Mouse (Mus musculus) megakaryocyte, adult 5-6 weeks (primary cell): ENCODE data around the gene Clcf1. TPM values are rescaled to one million over a fixed set of nuclear protein-coding genes. Genes with fewer than 3 reads are reported as not detected.

Experiments used
- ATAC-seq: 2 replicates; pipeline ENCODE4 v1.8.0; 2016; ENCODE audit warnings: mild to moderate bottlenecking, inconsistent platforms; ENCODE audit not compliant: poor library complexity, severe bottlenecking
- total RNA-seq, 2 experiments: library from RNA; stranded (forward) in 1 of 2; stranded (reverse) in 1 of 2; fragments of 153-499, 151-499 nt in 1 of 2; fragments of 221-1000, 200-1000 nt in 1 of 2; gene quantifications; 2 replicates each; pipeline versions ENCODE4 v1.2.3 to v1.2.4; 2015 to 2017

The Clcf1 gene
- total RNA-seq (2015) (1.4 and 2.9 TPM in 2 replicates), total RNA-seq (2017) (0.40 and 2.2 TPM in 2 replicates)

DNA sequence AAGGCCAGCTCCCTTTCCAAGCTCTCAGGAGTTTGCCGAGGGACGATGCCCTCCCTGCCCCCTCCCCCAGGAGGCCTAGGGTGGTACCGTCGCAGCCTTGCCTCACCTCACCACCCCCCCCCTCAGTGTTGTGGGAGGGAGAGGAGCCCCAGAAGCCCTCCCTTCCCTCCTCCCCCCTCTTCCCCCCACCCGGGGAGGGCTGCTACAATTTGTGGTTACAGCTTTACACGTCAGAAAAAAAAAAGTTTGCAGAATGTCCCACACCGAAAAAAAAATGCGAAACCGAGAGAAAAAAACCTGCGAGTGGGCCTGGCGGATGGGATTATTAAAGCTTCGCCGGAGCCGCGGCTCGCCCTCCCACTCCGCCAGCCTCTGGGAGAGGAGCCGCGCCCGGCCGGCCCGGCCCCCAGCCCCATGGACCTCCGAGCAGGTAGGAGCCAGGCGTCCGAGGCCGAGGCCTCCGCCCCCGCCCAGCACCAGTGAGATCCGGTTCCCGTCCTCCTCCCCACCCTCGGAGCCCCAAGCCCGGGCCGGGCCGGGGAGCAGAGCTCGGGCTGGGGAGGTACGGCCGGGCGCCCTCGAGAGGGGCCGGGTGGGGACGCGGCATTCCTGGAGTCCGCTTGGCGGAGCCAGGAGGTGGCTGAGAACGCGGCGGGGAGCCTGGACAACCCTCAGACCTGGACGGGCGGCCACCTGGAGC is at the start of gene Clcf1, which contains the start of gene AC109138.7:
Gene Clcf1, plus strand, starts transcription at position 168 of the 700 bp plus-strand sequence.
Gene AC109138.7, plus strand, starts transcription at position 287 of the 700 bp plus-strand sequence.
- peak; percentile 37 for ATAC-seq

DNA sequence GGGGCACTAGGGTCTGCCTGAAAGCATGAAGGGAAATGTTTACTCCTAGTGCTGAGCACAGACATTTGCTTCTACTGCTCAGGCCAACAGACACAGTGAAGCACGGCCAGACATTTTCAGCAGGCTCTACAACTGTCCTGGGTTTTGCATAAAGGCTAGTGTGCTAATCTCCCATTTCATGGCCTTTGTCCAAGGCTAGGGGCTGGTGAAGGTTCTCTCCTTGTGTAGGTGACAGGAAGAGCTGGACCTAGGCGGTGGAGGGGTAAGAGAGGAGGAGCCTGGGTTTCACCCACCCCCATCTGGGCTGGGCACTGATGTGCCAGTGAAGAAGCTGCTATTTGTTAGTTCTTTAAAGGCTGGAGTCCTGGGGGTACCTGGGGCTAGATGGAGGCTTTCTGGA is 49.3 kb upstream of the Clcf1 start:
- no peak for ATAC-seq

DNA sequence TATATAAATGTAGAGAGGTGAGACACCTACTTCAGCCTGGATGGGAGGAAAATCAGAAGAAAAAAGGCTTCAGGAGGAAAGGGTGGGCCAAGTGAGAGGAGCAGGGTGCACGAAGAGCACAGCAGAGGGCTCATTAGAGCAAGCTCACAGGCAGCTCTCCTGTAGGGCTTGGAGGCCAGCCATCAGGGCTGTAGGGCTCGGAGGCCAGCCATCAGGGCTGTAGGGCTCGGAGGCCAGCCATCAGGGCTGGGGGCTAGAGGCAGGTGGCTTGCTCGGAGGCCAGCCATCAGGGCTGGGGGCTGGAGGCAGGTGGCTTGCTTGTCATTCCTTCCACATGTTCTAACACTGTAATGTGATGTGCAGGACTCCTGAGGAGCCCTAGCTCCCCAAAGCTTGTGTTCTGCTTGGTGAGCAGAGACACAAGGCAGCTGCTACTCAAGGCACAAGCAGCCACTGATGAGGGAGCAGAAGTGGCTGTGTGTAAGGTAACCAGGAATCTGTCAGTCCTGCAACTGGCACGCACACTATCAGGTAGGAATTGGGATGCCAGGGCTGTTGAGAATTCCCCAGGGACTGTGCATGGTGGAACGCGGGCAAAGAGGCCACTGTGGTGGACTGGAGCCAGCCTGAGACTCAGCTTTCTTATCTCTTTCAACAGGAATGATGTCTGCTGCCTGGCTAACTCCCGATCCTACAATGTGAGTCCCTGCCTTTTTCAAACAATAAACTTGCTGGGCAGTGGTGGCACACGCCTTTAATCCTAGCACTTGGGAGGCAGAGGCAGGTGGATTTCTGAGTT is 47.2 kb upstream of the Clcf1 start:
- no peak for ATAC-seq

DNA sequence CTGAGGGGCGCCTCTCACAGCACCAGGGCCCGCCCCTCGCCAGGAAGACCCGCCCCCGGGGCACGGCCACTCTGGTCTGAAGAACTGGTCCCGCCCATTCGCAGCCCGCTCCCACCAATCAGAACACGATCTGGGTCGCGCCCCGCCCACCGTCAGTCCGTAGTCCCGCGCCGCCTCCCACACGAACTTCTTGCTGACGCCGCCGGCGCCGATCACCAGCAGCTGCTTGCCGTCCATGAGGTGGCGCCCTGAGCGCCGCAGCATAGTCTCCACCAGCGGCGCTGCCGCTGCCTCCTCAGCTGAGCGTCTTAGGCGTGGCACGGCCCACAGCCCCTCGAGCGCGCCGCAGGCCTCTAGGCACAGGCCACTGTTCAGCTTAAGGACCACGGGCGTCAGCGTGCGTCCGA is 44.7 kb upstream of the Clcf1 start:
- ATAC-seq: peak; percentile 97

DNA sequence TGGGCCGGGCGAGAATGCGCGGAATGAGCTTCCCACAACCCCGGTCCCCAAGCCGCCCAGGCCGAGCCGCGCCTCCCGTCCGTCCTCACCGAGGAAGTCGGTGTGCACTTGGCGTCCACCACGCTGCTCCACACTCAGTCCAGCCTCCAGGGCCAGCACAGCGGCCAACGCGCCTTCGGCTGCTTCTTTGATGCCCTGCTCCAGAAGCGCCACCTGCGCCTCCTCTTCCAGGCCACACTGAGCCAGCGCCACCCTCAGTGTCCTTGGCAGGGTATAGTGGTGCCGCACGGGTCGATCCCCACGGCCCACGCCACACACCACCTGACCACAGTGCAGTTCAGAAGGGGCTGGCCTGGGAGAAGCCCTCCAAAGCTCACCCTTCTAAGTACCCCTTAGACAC is 44.2 kb upstream of the Clcf1 start:
- no peak; the same call in 1 of the 2 replicates for ATAC-seq

DNA sequence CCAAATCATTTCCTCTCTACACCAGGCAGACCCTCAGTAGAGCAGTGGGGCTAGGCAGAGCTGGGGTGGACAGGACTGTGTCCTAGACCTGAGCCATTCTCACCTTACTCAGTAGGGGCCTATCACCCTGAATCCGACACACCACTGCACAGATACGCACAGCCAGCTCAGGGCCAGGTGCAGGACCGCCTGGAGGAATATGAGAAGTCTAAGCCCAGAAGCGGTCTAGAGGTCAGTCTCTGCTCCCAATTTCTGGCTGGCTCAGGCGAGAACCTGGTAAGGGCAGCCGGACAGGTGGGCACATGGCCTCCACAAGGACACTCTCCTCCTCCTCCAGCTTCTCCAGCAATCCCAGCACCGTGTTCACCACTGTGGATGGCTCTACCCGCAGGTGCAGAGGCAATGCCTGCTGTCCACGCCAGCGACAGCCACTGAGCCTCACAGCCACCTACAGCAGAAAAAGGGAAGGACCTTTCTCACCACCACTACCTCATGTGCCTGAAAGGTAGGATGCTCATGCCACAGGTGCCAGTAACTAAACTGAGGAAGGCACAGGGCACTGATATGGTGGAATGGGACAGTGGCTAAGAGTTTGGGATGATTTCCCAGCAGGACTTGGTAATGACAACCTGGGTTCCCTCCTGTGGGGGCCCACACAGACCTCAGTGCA is 43.2 kb upstream of the Clcf1 start:
- no peak for ATAC-seq

DNA sequence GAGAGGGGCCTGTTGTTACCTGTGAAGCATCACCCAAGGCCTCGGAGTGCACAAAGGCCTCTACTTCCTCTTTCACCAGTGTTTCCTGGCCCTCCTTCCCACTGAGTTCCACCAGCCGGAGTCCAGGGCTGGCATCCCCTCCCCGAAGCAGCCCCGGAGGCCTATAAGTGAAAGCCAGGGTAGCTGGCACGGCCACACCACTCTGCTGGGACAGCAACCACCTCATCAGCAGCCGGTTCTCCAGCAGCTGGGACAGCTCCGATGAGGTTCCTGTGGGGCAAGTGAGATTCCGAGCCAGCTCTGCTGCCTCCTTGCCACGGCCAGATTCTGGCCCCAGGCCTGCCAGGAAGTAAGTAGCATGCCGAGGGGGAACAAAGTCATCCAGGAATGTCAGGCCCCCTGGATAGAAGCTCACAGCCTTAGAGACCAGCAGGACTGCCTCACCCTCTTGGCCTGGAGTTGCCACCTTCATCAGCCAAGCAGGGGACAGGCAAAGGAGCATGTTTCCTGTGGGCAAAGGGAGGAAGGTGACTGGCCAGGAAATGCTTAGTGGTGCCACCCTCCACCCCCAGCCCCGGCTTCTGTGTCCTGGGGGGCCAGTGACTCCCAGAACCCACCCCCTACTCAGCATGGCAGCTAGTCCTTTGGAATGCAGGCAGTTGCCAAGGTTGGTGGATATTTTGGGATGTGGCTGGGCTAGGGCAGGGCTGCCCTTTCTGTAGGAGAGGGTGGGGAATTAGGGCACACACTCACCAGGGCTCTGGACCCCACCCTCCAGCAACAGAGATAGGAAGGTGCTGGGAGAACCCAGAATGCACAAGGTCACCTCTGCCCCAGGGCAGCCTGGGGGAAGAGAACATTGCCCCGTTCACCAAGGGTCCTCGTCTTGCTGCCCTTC is 42.4 kb upstream of the Clcf1 start:
- peak; percentile 38 for ATAC-seq

DNA sequence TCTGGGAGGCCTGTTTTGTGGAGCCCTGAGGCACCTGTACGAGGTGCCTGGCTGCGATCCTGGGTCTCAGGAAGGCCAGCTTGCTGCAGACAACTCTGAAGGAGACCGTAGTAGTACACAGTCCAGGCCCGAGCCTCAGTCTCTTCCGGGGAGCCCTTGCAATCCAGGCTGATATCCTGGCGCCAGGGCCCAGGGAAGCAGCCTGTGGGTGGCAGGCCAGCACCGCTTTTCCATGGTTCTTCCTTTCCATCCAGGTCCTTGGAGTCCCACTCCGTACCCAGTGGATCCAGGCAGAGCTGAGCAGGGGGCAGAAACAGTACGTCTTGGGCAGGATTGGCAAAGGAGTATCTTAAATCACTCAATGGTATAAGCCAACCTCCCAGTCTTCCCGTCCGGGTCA is 41.1 kb upstream of the Clcf1 start:
- ATAC-seq: no peak

DNA sequence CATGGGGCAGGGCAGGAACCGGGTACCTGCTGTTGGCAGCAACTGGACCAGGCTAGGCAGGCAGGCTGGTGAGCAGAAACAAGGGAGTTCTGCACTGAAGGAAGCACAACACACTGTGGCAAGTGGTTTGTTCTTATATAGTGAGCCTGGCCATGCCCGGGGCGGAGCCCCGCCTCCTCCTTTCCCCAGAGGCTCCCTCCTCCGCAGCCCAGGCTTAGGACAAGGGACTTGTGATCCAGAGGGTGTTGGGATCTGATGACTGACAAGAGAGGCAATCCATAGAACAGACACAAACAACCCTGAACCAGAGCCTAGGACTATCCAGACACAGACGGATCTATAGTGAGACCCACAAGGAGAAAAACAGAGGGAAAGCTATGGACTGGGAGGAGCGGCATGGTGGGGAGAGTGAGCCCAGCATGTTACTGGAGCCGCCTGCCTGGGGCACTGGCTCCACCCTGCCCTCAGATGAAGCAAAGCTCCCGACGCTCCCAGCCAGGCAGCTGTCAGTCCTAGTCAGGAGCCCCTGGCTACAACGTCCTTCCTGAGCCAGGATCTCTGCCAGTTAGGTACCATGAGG is 38.6 kb upstream of the Clcf1 start, which contains the start of gene Carns1:
Gene Carns1, minus strand, starts transcription at position 112 of the 580 bp plus-strand sequence.
- ATAC-seq: no peak

DNA sequence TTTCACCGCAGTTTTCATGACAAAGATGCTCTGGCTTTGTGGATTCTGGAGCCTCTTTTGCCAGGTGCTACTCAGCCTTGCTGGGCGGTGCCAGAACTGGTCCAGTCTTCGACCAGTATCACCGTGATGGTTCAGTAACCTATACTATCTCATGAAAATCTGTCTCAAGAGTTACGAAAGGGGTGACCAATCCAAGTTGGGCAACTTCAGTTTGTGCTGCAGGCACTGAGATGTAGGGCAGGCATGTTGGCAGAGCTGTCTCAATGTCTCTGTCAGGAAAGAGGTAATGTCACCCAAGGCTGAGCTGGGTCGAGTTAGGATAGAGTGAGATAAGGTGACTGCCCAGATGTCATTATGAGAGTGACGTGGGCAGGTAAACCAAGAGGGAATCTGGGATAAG is 33.6 kb upstream of the Clcf1 start:
- peak; percentile 70 for ATAC-seq

DNA sequence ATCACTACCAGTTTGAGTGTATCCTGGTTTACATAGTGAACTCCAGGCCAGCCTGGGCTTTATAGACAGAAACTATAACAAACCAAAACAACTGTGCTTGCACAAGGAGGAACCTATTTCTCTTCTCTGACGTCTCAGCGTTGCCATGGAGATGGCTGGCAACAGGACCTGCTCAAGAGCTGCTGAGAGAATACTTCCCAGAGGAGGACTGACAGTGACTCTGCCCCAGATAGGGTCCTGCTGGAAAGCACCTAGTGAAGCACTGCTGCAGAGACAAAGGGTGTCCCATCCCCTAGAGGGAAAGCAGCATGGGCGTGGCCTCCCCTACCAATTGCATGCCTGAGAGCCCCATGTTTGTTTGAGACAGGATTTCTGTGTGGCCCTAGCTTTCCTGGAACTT is 32.1 kb upstream of the Clcf1 start:
- peak; percentile 81 for ATAC-seq

DNA sequence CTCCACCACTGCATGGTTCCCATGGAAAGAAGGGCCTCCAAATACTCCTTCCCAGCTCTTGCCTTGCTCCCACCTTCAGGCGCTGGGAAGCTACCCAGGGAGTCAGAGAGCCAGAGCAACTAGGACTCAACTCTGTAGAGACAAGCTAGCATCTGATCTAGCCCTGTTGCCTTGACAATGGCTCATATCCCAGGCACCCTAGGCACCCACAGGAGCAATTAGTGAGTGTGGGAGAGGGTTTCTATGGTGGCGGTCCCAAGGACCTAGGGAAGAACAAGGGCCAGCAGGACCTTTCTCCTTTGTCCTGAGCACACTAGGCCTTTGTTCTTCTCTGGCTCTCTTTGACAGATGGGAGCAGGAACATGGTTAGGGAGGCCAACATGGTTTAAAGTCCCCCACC is 30.3 kb upstream of the Clcf1 start:
- no peak for ATAC-seq

DNA sequence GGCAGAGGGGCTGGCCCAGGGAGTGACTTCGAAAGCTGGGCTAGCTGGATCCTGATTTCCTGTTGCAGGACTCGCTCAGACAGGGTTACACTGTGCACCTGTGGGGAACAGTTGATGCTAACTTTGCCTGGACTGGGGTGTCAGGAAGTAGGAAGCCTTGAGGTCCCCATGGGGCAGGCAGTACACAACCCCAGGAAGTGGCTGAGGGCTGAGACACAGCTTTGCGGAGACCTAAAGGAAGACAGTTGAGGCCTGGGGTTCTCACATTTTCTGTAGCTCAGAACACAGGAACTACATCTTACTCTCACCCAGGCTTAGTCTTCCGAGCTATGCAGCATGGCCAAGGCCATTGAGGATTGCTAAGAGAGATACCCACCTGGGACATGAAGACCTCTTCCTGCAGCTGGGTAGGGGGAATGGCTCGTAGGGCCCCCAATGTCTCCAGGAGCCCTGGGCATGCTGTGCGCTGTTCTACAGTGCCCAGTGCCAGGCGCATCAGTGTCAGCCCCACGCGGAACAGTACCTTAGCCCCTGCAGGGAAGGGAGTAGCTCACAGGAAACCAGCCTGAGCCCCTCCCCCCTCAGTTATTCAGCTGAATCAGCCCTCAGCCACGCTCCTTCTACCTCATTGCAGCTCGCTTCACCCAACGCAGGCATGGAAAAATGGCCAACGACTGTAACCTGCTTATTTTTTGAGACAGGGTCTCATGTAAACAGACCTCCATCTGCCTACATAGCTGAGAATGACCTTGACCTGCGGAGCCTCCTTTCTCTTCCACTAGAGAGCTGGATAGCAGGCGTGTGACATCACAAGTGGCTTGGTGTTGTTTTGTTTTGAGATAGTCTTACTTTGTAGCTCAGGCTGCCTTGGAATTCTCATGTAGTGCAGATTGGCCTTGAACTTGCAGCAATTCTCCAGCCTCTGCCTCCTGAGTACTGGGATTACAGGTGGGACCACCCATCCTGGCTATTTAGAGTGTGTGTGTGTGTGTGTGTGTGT is 28.8 kb upstream of the Clcf1 start:
- ATAC-seq: peak; percentile 55

DNA sequence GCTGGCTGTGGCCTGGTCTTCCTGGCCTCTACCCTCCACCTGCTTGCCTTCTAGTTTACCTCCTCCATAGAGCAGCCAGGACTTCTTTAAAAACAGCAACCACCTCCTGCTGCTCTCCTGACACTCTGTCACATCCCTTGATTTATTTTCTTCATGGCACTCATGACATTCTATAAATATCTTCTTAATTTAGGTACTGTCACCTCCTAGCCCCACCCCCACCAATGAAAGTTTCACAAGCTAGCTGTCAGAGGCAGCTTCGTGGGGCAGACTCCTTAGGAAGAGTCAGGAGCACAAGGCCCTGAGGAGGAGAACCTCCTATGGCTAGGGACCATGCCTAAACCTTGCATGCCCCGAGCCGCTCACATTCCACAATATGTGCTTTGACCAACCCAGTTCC is 26.7 kb upstream of the Clcf1 start:
- ATAC-seq: no peak

DNA sequence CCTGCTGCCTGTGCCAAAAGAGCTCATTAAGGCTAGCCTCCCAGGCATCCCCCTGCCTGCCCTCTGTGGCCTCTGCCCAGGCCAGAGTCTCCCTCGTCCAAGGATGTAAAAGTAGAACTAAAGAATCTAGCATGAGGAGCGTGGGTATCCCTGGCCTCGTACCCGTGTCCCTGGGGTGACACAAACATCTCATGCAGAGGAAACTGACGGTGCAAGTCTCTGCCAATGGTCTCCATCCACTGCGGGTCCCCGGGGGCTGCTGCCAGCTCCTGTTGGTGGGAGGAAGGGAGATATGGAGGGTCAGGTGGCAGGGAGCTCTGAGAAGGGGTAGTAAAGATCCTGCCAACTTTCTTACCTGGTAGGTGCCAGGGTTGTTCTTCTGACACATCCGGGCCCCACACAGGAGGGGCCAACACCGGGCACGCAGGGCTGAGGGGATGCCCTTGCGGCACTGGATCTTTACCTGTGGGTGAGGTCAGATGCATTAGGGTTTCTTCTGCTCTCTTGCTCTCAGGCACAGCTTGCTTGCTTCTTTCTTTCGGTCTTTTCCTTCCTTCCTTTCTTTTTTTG is 24.9 kb upstream of the Clcf1 start:
- no peak for ATAC-seq

DNA sequence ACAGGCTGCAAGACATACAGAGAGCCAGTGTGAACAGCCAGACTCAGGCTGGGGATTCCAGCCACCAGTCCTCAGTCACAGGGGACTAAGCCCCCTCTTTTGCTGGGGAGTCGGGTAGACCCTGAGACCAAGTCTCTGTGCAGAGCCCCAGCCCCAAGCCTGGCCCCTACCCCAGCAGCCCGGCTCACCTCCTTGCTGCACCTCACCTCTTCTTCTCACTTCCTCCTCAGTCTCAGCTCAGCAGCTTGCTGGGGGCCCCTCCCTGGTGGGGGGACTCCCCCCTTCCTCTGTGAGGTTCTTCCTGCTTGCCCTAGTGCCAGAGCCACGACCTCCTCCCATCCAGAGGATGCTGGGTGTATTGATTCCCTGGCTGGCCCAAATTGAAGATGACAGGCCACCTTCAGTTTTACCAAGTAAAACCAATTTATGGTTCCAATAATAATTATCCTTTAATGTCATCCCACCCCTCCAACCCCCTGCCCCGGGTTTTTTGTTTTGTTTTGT is 23.2 kb upstream of the Clcf1 start, which contains the start of gene Tbc1d10c:
Gene Tbc1d10c, minus strand, starts transcription at position 454 of the 504 bp plus-strand sequence.
- ATAC-seq: peak; percentile 72

DNA sequence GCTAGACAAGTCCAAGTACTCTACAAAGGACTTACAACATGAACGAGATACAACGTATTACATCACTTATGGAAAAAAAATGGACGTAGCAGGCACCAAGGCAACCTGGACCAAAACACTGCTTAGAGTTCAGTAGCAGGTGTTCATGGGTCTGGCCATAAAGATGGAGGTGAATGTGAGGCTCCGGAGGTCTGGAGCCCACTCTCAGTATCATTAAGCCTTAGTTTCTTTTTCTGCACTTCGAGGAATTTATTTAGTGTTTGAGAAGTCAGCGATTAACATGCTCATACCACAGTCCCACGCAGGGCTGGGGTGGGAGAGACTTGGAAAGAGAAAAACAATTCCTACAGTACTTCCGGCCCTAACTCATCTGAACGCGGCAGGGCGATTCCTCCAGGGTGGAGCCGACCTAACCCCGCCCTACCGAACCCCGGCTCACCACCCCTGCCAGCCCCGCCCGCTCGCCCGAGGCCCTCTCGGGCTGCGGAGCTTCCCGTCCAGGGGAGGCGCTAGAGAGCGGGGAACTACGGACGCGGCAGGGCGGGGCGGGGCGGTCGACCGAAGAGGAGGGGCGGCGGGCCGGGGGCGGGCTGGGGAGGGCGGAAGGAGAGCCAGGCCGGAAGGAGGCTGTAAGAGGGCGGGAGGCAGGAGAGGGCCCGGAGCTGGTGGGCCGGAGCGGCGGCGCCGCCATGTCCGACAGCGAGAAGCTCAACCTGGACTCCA is 22.3 kb upstream of the Clcf1 start, which contains the start of gene Ppp1ca:
Gene Ppp1ca, plus strand, starts transcription at position 538 of the 723 bp plus-strand sequence.
- ATAC-seq: peak; percentile 94
